Mouse (Mus musculus) layer of hippocampus, adult 8-10 months (tissue): Measurements from ENCODE around the gene Zdhhc14. TPM values are rescaled to one million over a fixed set of nuclear protein-coding genes. Genes with fewer than 3 reads are reported as not detected.

Experiments
- DNase-seq, 2 experiments: peaks; one replicate each; pipeline ENCODE4 v3.0.0; 2022; ENCODE audit warnings: low spot score in 2 of 2
- total RNA-seq, 4 experiments: library from RNA; stranded (reverse); gene quantifications; 2 replicates each; pipeline ENCODE4 v1.2.4; 2022

Gene Zdhhc14
- total RNA-seq, 4 experiments from 2014 or later, result 34.6 to 44.3 (median 41.9) TPM

GRCm38 (mm10) chr17:5653981-5654380 is 161.6 kb downstream of the Zdhhc14 start:
- no peak for DNase-seq

- DNase-seq, result peak in 1 of 2 experiments; percentile 43
Observed at GRCm38 (mm10) chr17:5655536-5655935, 163.2 kb downstream of the Zdhhc14 start.

- no peak for DNase-seq
Observed at GRCm38 (mm10) chr17:5660317-5661080, 168.1 kb downstream of the Zdhhc14 start.

GRCm38 (mm10) chr17:5666652-5667051 is 174.3 kb downstream of the Zdhhc14 start:
- no peak for DNase-seq

- DNase-seq, result no peak
Observed at GRCm38 (mm10) chr17:5668456-5668855, 176.1 kb downstream of the Zdhhc14 start.

GRCm38 (mm10) chr17:5668981-5669380 is 176.6 kb downstream of the Zdhhc14 start:
- no peak for DNase-seq

GRCm38 (mm10) chr17:5675951-5676350 is 183.6 kb downstream of the Zdhhc14 start:
- DNase-seq, result no peak

- no peak for DNase-seq
Observed at GRCm38 (mm10) chr17:5679315-5679714, 187.0 kb downstream of the Zdhhc14 start.

GRCm38 (mm10) chr17:5685324-5685723 is 193.0 kb downstream of the Zdhhc14 start:
- DNase-seq, result no peak

GRCm38 (mm10) chr17:5687810-5688209 is 195.5 kb downstream of the Zdhhc14 start:
- no peak for DNase-seq

GRCm38 (mm10) chr17:5688222-5688621 is 195.9 kb downstream of the Zdhhc14 start:
- no peak for DNase-seq

- DNase-seq, result no peak
Observed at GRCm38 (mm10) chr17:5688669-5689068, 196.3 kb downstream of the Zdhhc14 start.

- no peak for DNase-seq
Observed at GRCm38 (mm10) chr17:5690746-5691535, 198.6 kb downstream of the Zdhhc14 start.

- DNase-seq, result no peak
Observed at GRCm38 (mm10) chr17:5692661-5693060, 200.3 kb downstream of the Zdhhc14 start.

GRCm38 (mm10) chr17:5693256-5693655 is 200.9 kb downstream of the Zdhhc14 start:
- no peak for DNase-seq

- no peak for DNase-seq
Observed at GRCm38 (mm10) chr17:5698447-5699096, 206.2 kb downstream of the Zdhhc14 start.

GRCm38 (mm10) chr17:5710320-5711104 is 218.2 kb downstream of the Zdhhc14 start:
- DNase-seq, result no peak

- DNase-seq, result no peak
Observed at GRCm38 (mm10) chr17:5711861-5712260, 219.5 kb downstream of the Zdhhc14 start.

- DNase-seq, result no peak
Observed at GRCm38 (mm10) chr17:5713141-5713540, 220.8 kb downstream of the Zdhhc14 start.

- DNase-seq, result no peak
Observed at GRCm38 (mm10) chr17:5716912-5717311, 224.6 kb downstream of the Zdhhc14 start.

- no peak for DNase-seq
Observed at GRCm38 (mm10) chr17:5718768-5719387, 226.5 kb downstream of the Zdhhc14 start.
